Mouse (Mus musculus) layer of hippocampus, postnatal 10 days (tissue): ENCODE results near the gene Rpgrip1. TPM values are rescaled to one million over a fixed set of nuclear protein-coding genes. Genes with fewer than 3 reads are reported as not detected.
A peak's percentile ranks its signal among the peaks of the same experiment; 100 is the strongest.
"Not testable (repeated sequence)": the region's sequence is repeated elsewhere in the genome, so short reads cannot be mapped to it uniquely, and the experiment has no call there.

ENCODE experiments used
- DNase-seq, 2 experiments: peaks; one replicate each; pipeline ENCODE4 v3.0.0; 2021; ENCODE audit warnings: low spot score in 2 of 2
- long read RNA-seq: library from polyadenylated mRNA; stranded (forward); transcript quantifications from one replicate; pipeline ENCODE4 v2.0.0, GENCODE M21; 2023
- total RNA-seq, 2 experiments: library from RNA; stranded (reverse); gene quantifications; 2 replicates each; pipeline ENCODE4 v1.2.3; 2021

Gene Rpgrip1
- total RNA-seq: 1 to 10 TPM; 1.8 to 3.3 TPM
- long read RNA-seq, partial matches to known transcripts: 0 of 5 reads
- long read RNA-seq, other reads (novel, unspliced or antisense): 5 of 5 reads

- no peak for DNase-seq
Measured at GRCm38 (mm10) chr14:52110346-52110745, at the start of gene Rpgrip1. TSS of gene Rpgrip1 (plus strand) at chr14:52110704.

- no peak for DNase-seq
Measured at GRCm38 (mm10) chr14:52060800-52061199, 49.7 kb upstream of the Rpgrip1 start.

GRCm38 (mm10) chr14:52061798-52062197 is 48.7 kb upstream of the Rpgrip1 start:
- no peak for DNase-seq

- no peak for DNase-seq
Measured at GRCm38 (mm10) chr14:52066135-52066534, 44.4 kb upstream of the Rpgrip1 start.

- no peak for DNase-seq
Measured at GRCm38 (mm10) chr14:52071599-52072137, 38.8 kb upstream of the Rpgrip1 start.

DNA sequence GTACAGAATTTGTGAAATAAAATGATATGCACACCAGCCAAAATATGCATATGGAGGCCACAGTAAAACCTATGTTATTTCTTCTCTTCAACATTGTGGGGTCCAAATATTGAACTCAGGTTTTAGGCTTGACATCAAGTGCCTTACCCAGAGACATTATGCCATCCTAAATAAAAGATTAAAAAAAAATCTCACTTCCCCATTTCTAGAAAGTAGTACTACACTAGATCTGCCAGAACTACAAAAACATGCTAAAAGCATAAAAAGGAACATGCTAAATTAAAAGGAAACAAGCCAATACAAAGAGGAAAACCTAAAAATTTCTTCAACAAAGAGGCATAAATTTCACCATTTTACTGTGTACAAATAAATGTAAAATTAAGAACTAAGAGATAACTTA is 27.4 kb upstream of the Rpgrip1 start:
- DNase-seq: no peak

- DNase-seq: no peak
Measured at GRCm38 (mm10) chr14:52094533-52094932, 16.0 kb upstream of the Rpgrip1 start.

- not testable (repeated sequence) for DNase-seq
Measured at GRCm38 (mm10) chr14:52097191-52097590, 13.3 kb upstream of the Rpgrip1 start.

GRCm38 (mm10) chr14:52098387-52098786 is 12.1 kb upstream of the Rpgrip1 start:
- not testable (repeated sequence) for DNase-seq

- DNase-seq: no peak
Measured at GRCm38 (mm10) chr14:52099563-52099962, 10.9 kb upstream of the Rpgrip1 start.

- no peak for DNase-seq
Measured at GRCm38 (mm10) chr14:52100170-52100960, 10.1 kb upstream of the Rpgrip1 start.

- no peak for DNase-seq
Measured at GRCm38 (mm10) chr14:52101285-52102157, 9.0 kb upstream of the Rpgrip1 start.

DNA sequence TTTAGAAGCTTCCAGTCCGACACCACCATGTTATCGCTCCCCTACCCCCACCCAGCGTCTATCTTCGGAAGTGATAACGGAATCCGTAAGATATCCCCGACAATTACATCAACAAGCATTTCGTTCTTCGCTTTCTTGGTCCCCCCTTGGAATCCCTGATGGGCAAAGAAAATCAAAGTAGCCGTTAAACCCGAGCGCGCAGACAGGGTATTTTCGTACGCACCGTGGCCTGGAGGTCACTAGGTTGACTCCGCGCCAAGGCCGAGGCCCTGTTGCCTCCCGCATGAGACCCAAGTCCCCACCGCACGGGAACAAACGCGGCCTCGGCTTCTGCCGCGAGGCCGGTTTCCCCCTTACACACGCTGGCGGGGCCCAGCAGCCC is 7.0 kb upstream of the Rpgrip1 start:
- no peak for DNase-seq

- peak; percentile 100 for DNase-seq
Measured at GRCm38 (mm10) chr14:52103856-52104676, 6.4 kb upstream of the Rpgrip1 start, which contains the start of gene Hnrnpc. TSS of gene Hnrnpc (minus strand) at chr14:52104028.

DNA sequence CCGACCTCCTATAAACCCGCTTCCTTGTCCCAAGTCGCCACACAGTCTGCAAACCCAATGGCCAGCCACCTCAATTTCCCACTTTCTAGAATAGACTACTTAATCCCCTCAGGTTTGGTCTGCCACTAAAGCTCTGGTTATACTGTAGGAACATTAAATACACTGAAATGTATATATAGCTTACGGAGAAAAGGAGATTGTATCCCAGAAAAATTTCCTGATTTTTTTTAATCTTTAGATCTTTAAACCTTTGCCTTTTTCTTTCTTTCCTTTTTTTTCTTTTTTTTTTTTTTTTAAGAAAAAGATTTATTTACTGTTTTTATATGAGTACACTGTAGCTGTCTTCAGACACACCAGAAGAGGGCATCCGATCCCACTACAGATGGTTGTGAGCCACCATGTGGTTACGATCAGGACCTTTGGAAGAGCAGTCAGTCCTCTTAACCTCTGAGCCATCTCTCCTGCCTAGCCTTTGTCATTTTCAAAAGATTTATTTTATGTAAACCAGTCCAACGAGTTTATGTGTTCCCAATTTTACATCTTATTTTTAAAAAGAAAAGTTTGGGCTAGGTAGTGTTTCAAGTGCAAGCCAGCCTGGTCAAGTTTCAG is 5.7 kb upstream of the Rpgrip1 start:
- no peak for DNase-seq

DNA sequence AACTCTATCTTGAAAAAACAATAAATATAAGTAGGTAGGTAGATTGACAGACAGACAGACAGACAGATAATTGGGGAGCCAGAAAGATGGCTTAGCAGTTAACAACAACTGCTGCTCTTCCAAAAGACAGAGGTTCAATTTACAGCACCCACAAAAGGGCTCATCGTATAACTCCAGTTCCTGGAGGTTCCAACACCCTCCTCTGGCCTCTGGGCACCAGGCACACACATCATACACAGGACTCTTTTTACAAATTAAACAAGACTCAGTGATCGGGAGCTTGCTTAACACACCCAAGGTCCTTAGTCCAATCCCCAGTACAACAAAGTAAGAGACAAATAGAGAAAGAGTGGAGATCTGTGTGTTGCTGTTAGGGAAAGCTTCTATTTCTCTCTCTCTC is 5.2 kb upstream of the Rpgrip1 start:
- DNase-seq: no peak

GRCm38 (mm10) chr14:52106741-52107140 is 3.8 kb upstream of the Rpgrip1 start:
- peak; percentile 34 to 41 for DNase-seq

- no peak for DNase-seq
Measured at GRCm38 (mm10) chr14:52108025-52108424, 2.5 kb upstream of the Rpgrip1 start.

DNA sequence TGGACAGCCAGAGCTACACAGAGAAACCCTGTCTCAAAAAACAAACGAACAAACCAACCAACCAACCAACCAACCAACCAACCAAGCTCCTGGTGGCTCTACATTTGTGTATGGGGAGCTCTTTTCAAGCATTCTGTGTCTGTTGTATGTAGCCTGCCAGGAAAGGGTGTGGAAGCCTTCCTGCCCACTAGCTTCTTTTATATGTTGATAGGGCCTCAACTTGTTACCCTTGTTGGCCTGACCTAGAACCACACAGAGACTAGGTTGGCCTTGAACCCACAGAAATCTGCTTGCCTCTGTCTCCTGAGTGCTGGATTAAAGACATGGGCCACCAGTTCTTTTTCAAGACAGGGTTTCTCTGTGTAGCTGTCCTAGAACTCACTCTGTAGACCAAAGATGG is 3.6 kb downstream of the Rpgrip1 start:
- no peak for DNase-seq

- DNase-seq: no peak
Measured at GRCm38 (mm10) chr14:52117241-52117640, 6.7 kb downstream of the Rpgrip1 start.
